Mouse (Mus musculus): ENCODE results near the gene Camkv. TPM values are rescaled to one million over a fixed set of nuclear protein-coding genes. Genes with fewer than 3 reads are reported as not detected.

Gene Camkv
- 0.16 and 0.19 TPM in 2 replicates for polyA plus RNA-seq (2012; rRNA removed)

GRCm38 (mm10) chr9:107935374-107935773 is at the start of gene Camkv:
Gene Camkv (plus strand): TSS chr9:107935674.

GRCm38 (mm10) chr9:107887804-107888266 is 47.6 kb upstream of the Camkv start, which contains the start of gene Mon1a:
Gene Mon1a (plus strand): TSS chr9:107888151.

GRCm38 (mm10) chr9:107906252-107906966 is 29.1 kb upstream of the Camkv start, which contains the start of gene Mst1r:
Gene Mst1r (plus strand): TSS chr9:107906873.

GRCm38 (mm10) chr9:107928169-107928568 is 7.3 kb upstream of the Camkv start, which contains the start of gene Actl11:
Gene Actl11 (plus strand): TSS chr9:107928469.

GRCm38 (mm10) chr9:107949922-107950235 is 14.4 kb downstream of the Camkv start, which contains the start of gene Traip:
Gene Traip (plus strand): TSS chr9:107950136.

GRCm38 (mm10) chr9:107975399-107976386 is 40.2 kb downstream of the Camkv start, which contains the start of gene Uba7:
Gene Uba7 (plus strand): TSS chr9:107975505.

GRCm38 (mm10) chr9:107982681-107983346 is 47.3 kb downstream of the Camkv start, which contains the start of gene Gm20661:
Gene Gm20661 (plus strand): TSS chr9:107983058.

GRCm38 (mm10) chr9:107985131-107986119 is 50.0 kb downstream of the Camkv start, which contains the start of gene Inka1:
Gene Inka1 (minus strand): TSS chr9:107985879.

GRCm38 (mm10) chr9:107992197-107992596 is 56.7 kb downstream of the Camkv start, which contains the start of gene Cdhr4:
Gene Cdhr4 (plus strand): TSS chr9:107992497.

GRCm38 (mm10) chr9:107996049-107996448 is 60.6 kb downstream of the Camkv start, which contains the start of gene Gm20662:
Gene Gm20662 (plus strand): TSS chr9:107996349.

Other genes with a start within 250 kb of the Camkv start
- gene Sema3f, start 225.2 kb upstream of the Camkv start, polyA plus RNA-seq (2012; rRNA removed) = 3.5 and 4.9 TPM in 2 replicates
- gene Rbm5, start 164.7 kb upstream of the Camkv start, polyA plus RNA-seq (2012; rRNA removed) = 33.4 and 38.1 TPM in 2 replicates
- gene Rbm6, start 62.4 kb upstream of the Camkv start, polyA plus RNA-seq (2012; rRNA removed) = 15.2 and 17.3 TPM in 2 replicates
- gene Mon1a, start 47.5 kb upstream of the Camkv start, polyA plus RNA-seq (2012; rRNA removed) = 5.2 and 5.3 TPM in 2 replicates
- 2.3 and 3.0 TPM in 2 replicates for gene Mst1r, start 28.8 kb upstream of the Camkv start, polyA plus RNA-seq (2012; rRNA removed)
- not detected in 2 replicates for gene Actl11, start 7.2 kb upstream of the Camkv start, polyA plus RNA-seq (2012; rRNA removed)
- gene Traip, start 14.5 kb downstream of the Camkv start, polyA plus RNA-seq (2012; rRNA removed) = 3.0 TPM in 2 replicates
- gene Uba7, start 39.8 kb downstream of the Camkv start, polyA plus RNA-seq (2012; rRNA removed) = 108 and 109 TPM in 2 replicates
- gene Gm20661, start 47.4 kb downstream of the Camkv start, polyA plus RNA-seq (2012; rRNA removed) = 0.52 and 0.65 TPM in 2 replicates
- 16.2 and 17.0 TPM in 2 replicates for gene Inka1, start 50.2 kb downstream of the Camkv start, polyA plus RNA-seq (2012; rRNA removed)
- 2.9 TPM in 2 replicates for gene Cdhr4, start 56.8 kb downstream of the Camkv start, polyA plus RNA-seq (2012; rRNA removed)
- gene Gm20662, start 60.7 kb downstream of the Camkv start, polyA plus RNA-seq (2012; rRNA removed) = 1.1 TPM in 2 replicates
- 32.7 and 35.2 TPM in 2 replicates for gene Ip6k1, start 66.8 kb downstream of the Camkv start, polyA plus RNA-seq (2012; rRNA removed)
- gene Gmppb, start 113.6 kb downstream of the Camkv start, polyA plus RNA-seq (2012; rRNA removed) = 11.3 and 11.8 TPM in 2 replicates
- gene Amigo3, start 117.5 kb downstream of the Camkv start, polyA plus RNA-seq (2012; rRNA removed) = 0.44 and 0.62 TPM in 2 replicates
- gene Mst1, start 144.8 kb downstream of the Camkv start, polyA plus RNA-seq (2012; rRNA removed) = 92.9 and 96.0 TPM in 2 replicates
- gene Rnf123, start 147.7 kb downstream of the Camkv start, polyA plus RNA-seq (2012; rRNA removed) = 53.9 and 64.1 TPM in 2 replicates
- gene Apeh, start 158.9 kb downstream of the Camkv start, polyA plus RNA-seq (2012; rRNA removed) = 81.3 and 81.5 TPM in 2 replicates

All from liver, embryonic 18 days (tissue).